Mouse (Mus musculus) common myeloid progenitor, adult 5-6 weeks (primary cell): ENCODE results near the gene Olfr711. TPM values are rescaled to one million over a fixed set of nuclear protein-coding genes. Genes with fewer than 3 reads are reported as not detected.
A peak's percentile ranks its signal among the peaks of the same experiment; 100 is the strongest.
"Not testable (repeated sequence)": the region's sequence is repeated elsewhere in the genome, so short reads cannot be mapped to it uniquely, and the experiment has no call there.

Experiments
- ATAC-seq: replicated peaks from 2 replicates; pipeline ENCODE4 v1.8.0; 2016; ENCODE audit warnings: low read depth, mild to moderate bottlenecking, moderate TSS enrichment, inconsistent platforms; ENCODE audit not compliant: poor library complexity, severe bottlenecking
- total RNA-seq: library from RNA; stranded (forward); fragments of 200-1000, 187-1606 nt; gene quantifications from 2 replicates; pipeline ENCODE4 v1.2.3, GENCODE M21; 2017

Gene Olfr711
- not detected in 2 replicates for total RNA-seq

- no peak for ATAC-seq
These were observed at the start of gene Olfr711 for GRCm38 (mm10) chr7:106975353-106975752. TSS of gene Olfr711 (minus strand) at chr7:106975453.

- no peak for ATAC-seq
These were observed 30.7 kb upstream of the Olfr711 start, which contains the start of gene Olfr2 for GRCm38 (mm10) chr7:107005972-107006371. TSS of gene Olfr2 (minus strand) at chr7:107006072.

GRCm38 (mm10) chr7:107004169-107004568 is 28.9 kb upstream of the Olfr711 start:
- peak; percentile 64 for ATAC-seq

- ATAC-seq: peak; percentile 91
These were observed 25.5 kb upstream of the Olfr711 start for GRCm38 (mm10) chr7:107000798-107001197.

GRCm38 (mm10) chr7:106985236-106985635 is 10.0 kb upstream of the Olfr711 start:
- ATAC-seq: no peak

- ATAC-seq: 0 out of 2 replicates have a peak, but pooled peaks have one; percentile 15
These were observed 7.8 kb downstream of the Olfr711 start for GRCm38 (mm10) chr7:106967503-106967902.

- ATAC-seq: no peak
These were observed 11.4 kb downstream of the Olfr711 start, which contains the start of gene Olfr6 for GRCm38 (mm10) chr7:106963837-106964236. TSS of gene Olfr6 (minus strand) at chr7:106963937.

GRCm38 (mm10) chr7:106948212-106948611 is 27.0 kb downstream of the Olfr711 start, which contains the start of gene Olfr710:
TSS of gene Olfr710 (minus strand) at chr7:106948312.
- ATAC-seq: no peak

- no peak for ATAC-seq
These were observed 43.1 kb downstream of the Olfr711 start, which contains the start of gene Olfr709-ps1 for GRCm38 (mm10) chr7:106932119-106932518. TSS of gene Olfr709-ps1 (minus strand) at chr7:106932219.

GRCm38 (mm10) chr7:106920961-106921360 is 54.3 kb downstream of the Olfr711 start:
- ATAC-seq: not testable (repeated sequence)

Other genes starting within 250 kb of the Olfr711 start
- not detected in 2 replicates for gene Olfr697, start 233.0 kb downstream of the Olfr711 start, total RNA-seq
- gene Olfr698, start 220.1 kb downstream of the Olfr711 start, total RNA-seq: not detected in 2 replicates
- not detected in 2 replicates for gene Olfr699, start 182.3 kb downstream of the Olfr711 start, total RNA-seq
- not detected in 2 replicates for gene Olfr700, start 166.6 kb downstream of the Olfr711 start, total RNA-seq
- not detected in 2 replicates for gene Olfr701, start 161.3 kb downstream of the Olfr711 start, total RNA-seq
- not detected in 2 replicates for gene Olfr702, start 141.6 kb downstream of the Olfr711 start, total RNA-seq
- gene Olfr703, start 132.1 kb downstream of the Olfr711 start, total RNA-seq: not detected in 2 replicates
- gene Olfr704, start 112.3 kb downstream of the Olfr711 start, total RNA-seq: not detected in 2 replicates
- not detected in 2 replicates for gene Olfr705, start 98.6 kb downstream of the Olfr711 start, total RNA-seq
- gene Olfr706, start 87.3 kb downstream of the Olfr711 start, total RNA-seq: not detected in 2 replicates
- gene Olfr707, start 74.2 kb downstream of the Olfr711 start, total RNA-seq: not detected in 2 replicates
- not detected in 2 replicates for gene Olfr1532-ps1, start 67.5 kb downstream of the Olfr711 start, total RNA-seq
- gene Olfr709-ps1, start 43.2 kb downstream of the Olfr711 start, total RNA-seq: not detected in 2 replicates
- not detected in 2 replicates for gene Olfr710, start 27.1 kb downstream of the Olfr711 start, total RNA-seq
- not detected in 2 replicates for gene Olfr6, start 11.5 kb downstream of the Olfr711 start, total RNA-seq
- gene Olfr2, start 30.6 kb upstream of the Olfr711 start, total RNA-seq: 0.87 TPM in 1 of 2 replicates, not detected in the other
- not detected in 2 replicates for gene Olfr713, start 55.7 kb upstream of the Olfr711 start, total RNA-seq
- gene Olfr714, start 95.5 kb upstream of the Olfr711 start, total RNA-seq: not detected in 2 replicates
- not detected in 2 replicates for gene Olfr17, start 117.8 kb upstream of the Olfr711 start, total RNA-seq
- gene Olfr715b, start 134.9 kb upstream of the Olfr711 start, total RNA-seq: not detected in 2 replicates
- gene Olfr715, start 155.6 kb upstream of the Olfr711 start, total RNA-seq: not detected in 2 replicates
- gene Olfr716, start 162.9 kb upstream of the Olfr711 start, total RNA-seq: not detected in 2 replicates
- gene Nlrp14, start 191.5 kb upstream of the Olfr711 start, total RNA-seq: not detected in 2 replicates
- gene Rbmxl2, start 234.0 kb upstream of the Olfr711 start, total RNA-seq: not detected in 2 replicates